Mouse (Mus musculus) forebrain, embryonic 10.5 days (tissue): ENCODE measurements around the gene 4933402J07Rik. TPM values are rescaled to one million over a fixed set of nuclear protein-coding genes. Genes with fewer than 3 reads are reported as not detected.

Experiments
- DNase-seq: peaks from one replicate; pipeline ENCODE4 v3.0.0-alpha.2; 2017; ENCODE audit warnings: low spot score; ENCODE audit errors: extremely low spot score
- H3K27ac ChIP-seq: fragments of 300-500 bp; sonication (generic); 2 replicates; pipeline ENCODE4 v1.5.1; 2016; ENCODE audit warnings: mild to moderate bottlenecking
- H3K27me3 ChIP-seq: fragments of 300-500 bp; sonication (generic); 2 replicates; pipeline ENCODE4 v1.6.1; 2016; ENCODE audit warnings: mild to moderate bottlenecking; ENCODE audit not compliant: poor library complexity, severe bottlenecking
- H3K36me3 ChIP-seq: fragments of 300-500 bp; sonication (generic); replicated peaks from 2 replicates; pipeline ENCODE4 v1.6.1; 2016; ENCODE audit warnings: mild to moderate bottlenecking, moderate library complexity
- H3K4me1 ChIP-seq: fragments of 300-500 bp; sonication (generic); 2 replicates; pipeline ENCODE4 v1.6.1; 2016
- H3K4me3 ChIP-seq: fragments of 300-500 bp; sonication (generic); 2 replicates; pipeline ENCODE4 v1.5.1; 2016; ENCODE audit warnings: mild to moderate bottlenecking, moderate library complexity
- H3K9me3 ChIP-seq: fragments of 300-500 bp; sonication (generic); 2 replicates; pipeline ENCODE4 v1.6.1; 2016; ENCODE audit warnings: mild to moderate bottlenecking, moderate library complexity
- WGBS: fragments of 180-500 bp; shearing (Covaris S2); methylation state at CpG from one replicate; pipeline ENCODE4 v1.1.7; 2016; 5-methylcytosine and 5-hydroxymethylcytosine counted together
- polyA plus RNA-seq: library from polyadenylated mRNA; unstranded; fragments of >200 nt; fragmentation: Nextera tagmentation; extraction: Ambion mirVana; gene quantifications from 2 replicates; pipeline ENCODE4 v1.2.1, GENCODE M21; 2016

Gene 4933402J07Rik
- polyA plus RNA-seq, 1 experiment from 2014 or later, result not detected

DNA sequence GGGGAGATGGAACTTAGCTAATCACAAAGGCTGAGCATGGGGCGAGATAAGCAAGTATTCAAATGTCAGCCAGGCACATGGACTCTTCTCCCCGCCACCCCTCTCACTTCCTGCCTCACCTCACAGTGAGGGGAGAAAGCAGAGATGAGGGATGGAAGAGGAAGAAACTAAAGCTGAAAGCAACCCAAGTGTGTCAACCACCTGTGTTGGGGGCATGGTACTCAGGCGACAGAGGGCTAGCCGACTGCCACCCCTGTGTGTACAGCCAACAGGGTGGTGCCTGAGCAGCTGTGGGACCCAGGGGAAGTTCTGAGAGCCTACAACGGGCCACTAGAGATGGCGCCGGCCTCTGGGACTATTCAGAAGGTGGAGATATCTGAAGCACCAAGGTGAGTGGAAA, 68.1 kb downstream of the 4933402J07Rik start:
- H3K9me3 ChIP-seq, result no peaks in the 10 kb centered on the region
- WGBS, result 96% methylated on average over 7 of the region's 7 CpGs
- peaks cover 21% of the 10 kb centered on the region for H3K4me1 ChIP-seq
- H3K27ac ChIP-seq, result no peak overlapping the region
- H3K4me3 ChIP-seq, result no peak overlapping the region
- H3K27me3 ChIP-seq, result peaks cover 9% of the 10 kb centered on the region; the same call in 1 of the 2 replicates
- no peaks in the 10 kb centered on the region for H3K36me3 ChIP-seq
- DNase-seq, result no peak

DNA sequence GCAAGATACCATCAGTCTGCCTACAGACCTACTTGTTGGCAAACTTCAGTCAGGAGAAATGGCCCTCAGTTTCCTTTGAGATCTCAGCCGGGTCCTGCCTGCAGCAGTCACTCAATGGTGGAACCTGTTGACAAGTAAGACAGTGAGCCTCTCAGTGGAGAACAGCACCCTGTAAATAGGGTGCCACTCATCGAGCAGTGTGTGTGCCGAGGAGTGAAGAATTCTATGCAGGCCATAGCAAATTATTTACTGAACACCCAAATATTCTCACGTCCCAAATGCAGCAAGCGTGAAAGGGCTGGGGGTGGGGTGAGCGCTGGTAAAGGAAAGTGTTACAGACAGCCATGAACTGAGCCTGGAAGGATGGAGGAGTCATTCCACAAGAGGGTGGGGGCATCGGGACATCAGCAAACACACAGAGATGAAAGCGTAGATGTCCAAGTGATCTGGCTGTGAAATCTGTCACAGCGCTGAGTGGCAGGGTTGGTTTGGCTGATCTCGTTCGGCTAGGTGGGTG, 72.6 kb downstream of the 4933402J07Rik start:
- no peaks in the 10 kb centered on the region for H3K36me3 ChIP-seq
- H3K4me1 ChIP-seq, result peaks cover 3% of the 10 kb centered on the region; the same call in 1 of the 2 replicates
- no peaks in the 10 kb centered on the region for H3K9me3 ChIP-seq
- 92% methylated on average over 11 of the region's 11 CpGs for WGBS
- no peak overlapping the region for H3K27ac ChIP-seq
- 0 out of 2 replicates have a peak, but pooled peaks cover 8% of the 10 kb centered on the region for H3K27me3 ChIP-seq
- H3K4me3 ChIP-seq, result no peak overlapping the region
- DNase-seq, result no peak

Other genes starting within 250 kb of the 4933402J07Rik start
- gene Cbln1, start 91.2 kb upstream of the 4933402J07Rik start, polyA plus RNA-seq, result 1.5 TPM in 2 replicates